Mouse (Mus musculus) brain, adult 2 months (tissue): ENCODE data around the gene Rab6b.
A peak's percentile ranks its signal among the peaks of the same experiment; 100 is the strongest.

Experiments
- DNase-seq: peaks from one replicate; pipeline ENCODE4 v3.0.0; 2011; ENCODE audit warnings: low read depth, low spot score

Rab6b gene

DNA sequence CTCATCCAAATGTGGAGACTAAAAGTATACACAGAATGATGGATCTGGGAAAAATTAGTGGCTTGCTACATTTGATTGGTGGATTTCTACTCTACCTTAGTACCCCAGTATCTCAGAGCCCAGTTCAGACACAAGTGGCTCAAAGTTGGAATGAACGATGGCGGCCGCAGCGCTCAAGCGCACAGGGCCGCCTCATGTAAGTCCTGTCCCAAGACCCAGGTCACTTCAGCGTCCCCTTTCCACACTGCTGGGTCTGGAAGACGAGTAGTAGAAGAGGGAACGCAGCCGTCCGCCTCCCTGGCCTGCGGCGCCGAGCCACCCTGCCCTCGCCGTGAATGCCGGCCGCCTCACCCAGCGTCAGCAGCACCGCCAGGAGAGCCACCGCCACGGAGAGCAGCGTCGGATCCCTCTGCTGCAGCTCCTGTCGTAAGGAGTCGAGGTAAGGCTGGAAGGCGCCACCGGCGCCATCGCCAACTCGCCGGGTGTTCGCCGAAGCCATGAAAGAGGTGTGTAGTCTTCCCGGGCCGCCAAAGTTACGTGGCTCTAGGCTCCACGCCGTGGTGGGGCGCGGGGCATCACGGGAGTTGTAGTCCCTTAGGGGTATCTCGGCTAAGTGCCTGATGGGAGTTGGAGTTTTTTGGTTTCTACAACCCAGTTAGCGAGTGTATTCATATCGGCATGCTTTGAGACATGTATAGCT lies 90.1 kb downstream of the Rab6b start, which contains the start of gene Srprb:
TSS of gene Srprb (minus strand) at position 577 of the 700 bp plus-strand sequence.
- peak; percentile 97 for DNase-seq

DNA sequence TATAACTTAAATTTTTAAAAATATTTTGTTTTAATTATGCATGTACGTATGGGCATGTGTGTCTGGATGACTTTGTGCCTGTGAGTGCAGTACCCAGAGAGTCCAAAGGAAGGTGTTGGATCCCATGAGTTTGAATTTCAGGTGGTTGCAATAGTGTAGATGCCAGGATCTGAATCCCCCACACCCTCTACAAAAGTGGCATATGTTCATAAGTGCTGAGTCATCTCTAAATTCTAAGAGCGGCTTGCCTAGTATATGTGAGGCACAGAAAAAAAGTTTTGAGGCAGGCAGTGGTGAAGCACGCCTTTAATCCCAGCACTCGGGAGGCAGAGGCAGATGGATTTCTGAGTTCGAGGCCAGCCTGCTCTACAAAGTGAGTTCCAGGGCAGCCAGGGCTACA lies 94.2 kb downstream of the Rab6b start:
- DNase-seq: no peak

DNA sequence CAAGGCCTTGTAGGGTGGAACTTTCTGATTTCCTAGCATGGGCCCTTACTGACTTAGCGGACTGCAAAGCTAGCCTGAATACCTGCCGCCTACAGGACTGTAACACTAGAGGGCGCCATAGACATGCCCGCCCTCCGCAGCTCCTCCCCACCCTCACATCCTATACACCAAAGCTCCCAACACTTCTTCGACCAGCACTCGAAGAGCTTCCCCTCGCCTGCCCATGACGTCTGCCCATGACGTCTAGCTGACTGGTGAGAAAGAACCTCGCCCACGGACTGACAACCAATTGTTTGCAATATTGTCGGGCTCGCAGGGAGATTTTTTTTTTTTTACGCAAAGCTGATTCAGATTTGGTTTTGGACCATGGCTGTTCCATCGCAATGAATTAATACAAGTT lies 96.3 kb downstream of the Rab6b start:
- peak; percentile 92 for DNase-seq

DNA sequence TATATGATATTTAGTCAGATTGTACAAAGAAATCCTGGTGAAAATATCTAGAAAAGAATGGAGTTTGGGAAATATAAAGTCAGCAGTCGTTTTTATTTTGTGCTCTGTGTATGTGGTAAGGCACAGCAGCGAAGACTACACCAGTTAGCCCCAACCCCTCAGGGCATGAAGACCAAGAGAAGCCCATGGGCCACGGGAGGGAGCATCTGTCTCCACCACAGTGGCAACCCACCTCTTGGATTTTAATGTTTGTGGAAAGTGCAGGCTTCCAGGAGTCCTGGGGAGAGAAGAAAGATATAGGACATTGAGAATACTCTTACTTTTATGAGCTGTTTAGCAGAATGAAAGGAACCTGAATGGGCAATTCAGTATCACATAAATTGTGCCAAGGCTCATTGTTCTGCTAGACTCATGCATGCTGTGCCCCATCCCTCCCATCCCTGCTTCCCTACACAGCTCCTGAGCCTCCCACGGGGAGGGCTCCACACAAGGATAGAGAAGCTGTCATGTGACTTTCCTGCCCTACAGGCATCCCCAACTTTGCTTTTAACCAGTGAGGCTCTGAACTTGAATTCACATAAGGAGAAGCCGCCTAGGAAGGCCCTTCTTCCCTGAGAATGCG lies 97.3 kb downstream of the Rab6b start:
- DNase-seq: no peak

DNA sequence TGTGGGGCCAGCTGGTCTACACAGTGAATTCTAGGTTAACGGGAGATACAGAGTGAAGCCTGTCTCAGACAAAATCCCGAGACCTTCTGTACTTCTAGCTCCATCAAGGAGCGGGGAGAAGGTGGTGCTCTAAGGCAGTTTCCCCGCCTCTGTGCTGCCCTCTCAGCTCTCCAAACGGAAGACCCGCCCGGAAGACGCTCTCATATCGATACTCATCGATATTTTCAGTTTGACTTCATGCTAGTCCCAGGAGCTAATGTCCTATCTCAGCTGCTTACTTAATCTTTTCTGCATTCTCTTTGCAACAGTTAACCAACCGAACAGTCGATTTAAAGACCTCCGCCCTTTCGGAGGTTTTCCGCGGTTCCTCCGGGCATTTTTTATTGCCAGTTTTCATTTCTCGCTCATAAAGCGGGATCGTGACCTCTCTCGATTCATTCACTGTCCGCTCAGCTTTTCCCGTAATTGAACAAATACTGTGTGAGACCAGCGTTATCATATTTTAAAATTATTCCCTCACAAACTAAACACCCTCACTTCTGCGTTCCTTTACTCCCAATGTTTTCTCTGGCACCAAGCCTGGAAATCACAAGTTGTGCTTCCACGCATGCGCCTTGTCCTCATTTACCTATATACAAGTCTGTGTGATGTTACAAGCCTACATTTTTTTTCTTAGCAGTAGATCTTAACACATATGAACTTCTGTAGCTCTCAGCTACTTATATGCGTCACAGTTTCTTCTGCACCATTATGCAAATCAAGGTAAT lies 101.2 kb downstream of the Rab6b start:
- peak; percentile 56 for DNase-seq

DNA sequence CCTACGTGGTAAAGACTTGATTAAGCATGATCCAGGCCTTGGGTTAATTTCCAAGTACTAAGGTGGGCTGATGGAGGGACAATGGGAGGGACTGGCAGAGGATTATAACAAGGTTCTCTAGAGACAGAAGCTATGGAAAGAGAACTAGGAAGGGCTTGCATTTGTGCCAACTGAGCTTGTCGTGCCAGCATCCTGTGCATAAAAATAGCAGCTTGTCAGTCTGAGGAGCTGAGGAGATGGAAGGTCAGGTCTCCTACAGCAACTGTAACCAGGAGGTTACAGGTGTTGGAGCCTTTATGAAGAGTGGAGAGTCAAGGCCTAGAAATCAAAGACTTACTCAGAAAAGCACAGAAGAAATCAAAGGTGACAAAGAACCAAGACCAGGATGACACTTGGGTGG lies 102.0 kb downstream of the Rab6b start:
- DNase-seq: no peak

DNA sequence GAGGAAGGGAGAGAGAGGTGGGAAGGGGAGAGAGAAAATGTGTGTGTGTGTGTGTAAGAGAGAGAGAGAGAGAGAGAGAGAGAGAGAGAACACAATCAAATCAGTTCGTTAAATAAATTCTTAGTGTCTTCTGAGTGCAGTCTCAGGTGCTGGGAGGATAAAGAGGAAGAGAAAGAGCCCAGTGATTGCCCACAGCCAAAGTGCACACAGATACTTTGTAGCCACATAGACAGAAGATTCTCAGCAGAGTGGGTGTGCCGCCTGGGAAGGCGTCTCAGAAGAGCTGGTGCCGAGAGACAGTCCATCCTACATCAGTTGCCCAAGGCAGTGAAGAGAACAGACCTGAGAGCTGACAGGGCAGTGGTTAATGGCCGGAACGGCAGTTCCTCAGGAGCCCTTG lies 102.7 kb downstream of the Rab6b start:
- no peak for DNase-seq

DNA sequence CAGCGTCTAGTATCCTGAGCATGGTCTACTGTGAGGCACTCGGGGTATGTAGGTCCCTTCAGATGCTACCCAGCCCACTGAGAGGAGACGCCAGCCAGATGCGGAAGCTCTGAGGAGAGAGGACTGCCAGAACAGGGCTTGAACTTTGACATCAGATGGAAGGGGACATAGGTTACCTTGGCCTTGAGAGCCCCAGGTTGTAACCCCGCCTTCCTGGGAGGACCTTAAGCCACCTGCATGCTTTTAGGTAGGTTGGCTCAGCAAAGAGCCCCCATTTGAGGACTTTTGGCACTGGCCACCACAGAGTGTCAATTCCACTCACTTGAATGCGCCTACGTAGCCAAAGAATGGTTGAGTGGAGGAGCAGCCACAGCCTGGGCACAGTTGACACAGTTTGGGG lies 113.1 kb downstream of the Rab6b start:
- DNase-seq: no peak

DNA sequence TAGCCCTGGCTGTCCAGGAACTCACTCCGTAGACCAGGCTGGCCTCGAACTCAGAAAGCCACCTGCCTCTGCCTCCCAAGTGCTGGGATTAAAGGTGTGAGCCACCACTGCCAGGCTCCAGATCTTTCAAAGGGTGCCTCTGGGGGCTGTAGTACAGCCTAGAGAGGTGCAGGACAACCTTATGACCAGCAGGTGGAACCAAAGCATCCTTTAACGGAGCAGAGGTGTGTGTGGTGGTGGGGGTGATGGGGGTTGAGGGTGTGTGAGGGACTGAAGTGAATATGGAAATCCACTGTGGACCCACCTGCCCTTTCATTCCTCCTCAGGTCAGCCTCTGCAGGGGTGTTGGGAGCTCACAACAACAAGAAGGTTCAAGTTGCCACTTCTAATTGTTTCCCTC lies 113.9 kb downstream of the Rab6b start:
- no peak for DNase-seq

DNA sequence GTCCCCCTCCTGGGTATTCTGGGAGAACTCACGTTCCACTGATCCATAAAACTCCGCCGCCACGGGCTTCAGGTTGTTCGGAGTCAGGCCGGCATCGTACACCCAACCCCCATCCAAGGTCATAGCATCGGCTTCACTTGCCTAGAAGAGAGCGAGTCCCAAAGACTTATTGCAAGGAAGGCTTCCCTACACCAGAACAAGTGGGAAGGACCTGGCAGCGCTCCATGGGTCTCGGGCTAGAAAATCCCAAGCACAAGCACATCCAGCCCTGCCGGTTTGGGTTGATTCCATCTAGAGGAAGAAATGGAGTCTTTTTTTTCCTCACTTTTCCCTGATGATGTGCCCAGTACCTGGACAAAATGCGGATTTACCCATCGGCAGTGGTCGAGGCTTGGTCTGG lies 115.2 kb downstream of the Rab6b start:
- DNase-seq: no peak

DNA sequence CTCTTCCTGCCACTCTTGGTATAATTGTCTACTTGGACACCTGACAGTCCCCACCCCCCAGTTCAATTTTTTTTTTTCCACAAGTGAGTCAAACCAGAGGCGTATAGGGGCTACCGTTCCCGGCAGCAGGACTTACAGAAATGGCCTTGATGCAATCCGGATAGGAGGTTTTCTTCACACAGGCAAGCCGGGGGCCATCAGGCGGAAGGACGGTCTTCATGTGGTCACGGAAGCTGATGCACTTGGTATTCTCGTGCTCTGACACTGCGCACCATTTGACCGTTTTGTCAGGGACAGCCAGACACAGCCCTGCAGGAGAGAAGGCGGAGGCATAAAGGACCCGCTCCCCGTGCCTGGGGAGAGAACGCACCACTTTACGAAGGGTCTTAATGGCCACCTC lies 116.2 kb downstream of the Rab6b start:
- DNase-seq: no peak

DNA sequence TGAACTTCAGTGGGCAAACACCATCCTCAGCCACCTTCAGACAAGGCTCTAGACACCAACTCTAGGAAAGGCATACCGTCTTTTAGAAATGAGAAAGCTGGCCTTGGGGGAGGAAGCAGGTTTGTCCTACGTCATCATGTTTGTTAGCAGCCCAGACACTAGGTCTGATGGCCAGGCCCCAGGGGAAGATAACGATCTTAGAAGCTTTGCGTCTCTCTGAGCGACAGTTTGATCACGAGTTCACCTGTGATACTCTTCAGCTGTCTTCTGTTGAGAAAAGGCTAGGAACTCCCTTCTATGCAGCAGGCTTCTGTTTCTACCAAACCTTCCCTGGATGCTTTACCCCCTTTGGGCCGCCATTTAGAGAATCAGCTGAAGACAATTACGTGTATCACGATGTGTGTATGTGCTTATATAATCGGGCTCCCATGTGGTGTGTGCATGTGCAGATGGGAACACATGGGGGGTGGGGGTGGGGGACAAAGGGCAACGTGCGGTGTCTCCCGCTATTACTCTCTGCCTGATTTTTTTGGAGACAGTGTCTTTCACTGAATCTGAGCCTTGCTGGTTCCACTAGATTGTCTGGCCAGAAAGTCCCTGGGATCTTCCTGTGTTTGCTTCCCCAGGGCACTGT lies 116.9 kb downstream of the Rab6b start:
- DNase-seq: no peak

DNA sequence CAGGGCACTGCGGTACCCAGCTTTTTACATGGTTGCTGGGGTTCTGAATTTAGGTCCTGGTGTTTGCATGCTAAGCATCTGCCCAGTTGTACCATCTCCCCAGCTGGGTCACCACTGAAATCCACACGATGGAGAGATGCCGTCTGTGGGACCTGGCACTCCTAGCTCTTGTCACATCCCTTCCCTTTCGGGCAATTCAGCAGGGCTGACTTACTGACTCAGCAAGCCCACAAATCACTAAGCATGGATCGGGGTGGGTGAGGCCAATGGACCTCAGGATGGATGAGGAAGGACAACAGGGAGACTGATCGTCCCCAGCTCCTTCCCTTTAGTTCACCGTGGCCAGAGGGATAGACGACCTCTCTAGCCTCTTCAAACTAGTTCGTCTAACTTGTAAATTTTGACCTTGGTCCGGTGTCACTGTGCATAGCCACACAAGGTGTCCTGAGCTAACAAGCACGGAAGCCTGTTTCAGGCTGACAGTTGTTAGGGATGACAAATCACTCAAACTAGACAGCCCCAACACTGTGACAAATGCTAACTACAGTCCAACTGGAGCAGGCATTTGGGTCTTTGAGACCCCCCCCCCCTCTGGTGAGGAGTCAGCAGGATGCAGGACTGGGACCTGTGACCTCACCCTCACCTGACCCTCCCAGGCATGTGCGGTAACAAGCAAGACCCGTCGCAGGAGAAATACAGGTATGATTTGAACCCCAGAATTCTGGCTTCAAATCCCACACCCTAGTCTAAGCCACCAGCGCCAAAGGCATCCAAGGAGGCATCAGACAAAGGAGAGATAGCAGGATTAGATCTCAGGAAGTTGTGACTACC lies 117.7 kb downstream of the Rab6b start:
- DNase-seq: no peak

DNA sequence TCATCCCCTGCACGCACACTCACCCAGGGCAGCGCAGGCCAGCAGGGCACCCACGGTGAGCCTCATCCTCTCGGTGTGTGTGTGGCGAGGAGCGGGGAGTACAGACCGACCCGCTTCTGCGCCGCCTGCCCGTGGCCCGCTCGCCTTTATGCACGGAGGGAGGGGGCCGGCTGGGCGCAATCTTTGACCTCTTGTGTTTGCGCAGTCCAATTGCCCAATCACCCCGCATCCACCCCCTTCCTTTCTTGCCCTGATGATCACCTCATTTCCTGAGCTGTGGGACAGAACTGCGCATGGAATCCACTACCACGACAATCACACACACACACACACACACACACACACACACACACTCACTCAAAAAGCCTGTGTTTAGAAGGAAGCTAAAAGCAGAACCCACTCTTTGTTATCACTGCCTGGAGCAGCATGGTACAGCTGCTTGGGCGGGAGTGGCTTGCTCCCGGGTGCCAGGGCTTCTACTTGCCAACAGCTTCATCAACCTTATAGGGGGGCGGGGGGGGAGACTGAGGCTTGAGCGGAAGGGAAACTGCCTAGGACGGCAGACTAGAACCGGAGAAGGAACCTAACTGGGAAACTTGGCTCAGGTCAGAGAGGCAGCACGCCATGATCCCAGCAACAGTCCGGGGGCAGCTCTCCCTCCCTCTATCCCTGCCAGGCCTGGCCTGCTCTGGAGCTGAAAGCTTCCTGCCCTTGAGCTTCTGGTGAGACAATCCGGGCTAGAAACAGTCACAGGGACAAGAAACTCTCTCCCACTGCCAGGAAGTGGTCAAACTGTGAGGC lies 118.8 kb downstream of the Rab6b start, which contains the start of the genes Gm20425 and Trf:
TSS of gene Gm20425 (minus strand) at position 157 of the 801 bp plus-strand sequence.
TSS of gene Trf (minus strand) at position 294 of the 801 bp plus-strand sequence.
- peak; percentile 96 for DNase-seq

DNA sequence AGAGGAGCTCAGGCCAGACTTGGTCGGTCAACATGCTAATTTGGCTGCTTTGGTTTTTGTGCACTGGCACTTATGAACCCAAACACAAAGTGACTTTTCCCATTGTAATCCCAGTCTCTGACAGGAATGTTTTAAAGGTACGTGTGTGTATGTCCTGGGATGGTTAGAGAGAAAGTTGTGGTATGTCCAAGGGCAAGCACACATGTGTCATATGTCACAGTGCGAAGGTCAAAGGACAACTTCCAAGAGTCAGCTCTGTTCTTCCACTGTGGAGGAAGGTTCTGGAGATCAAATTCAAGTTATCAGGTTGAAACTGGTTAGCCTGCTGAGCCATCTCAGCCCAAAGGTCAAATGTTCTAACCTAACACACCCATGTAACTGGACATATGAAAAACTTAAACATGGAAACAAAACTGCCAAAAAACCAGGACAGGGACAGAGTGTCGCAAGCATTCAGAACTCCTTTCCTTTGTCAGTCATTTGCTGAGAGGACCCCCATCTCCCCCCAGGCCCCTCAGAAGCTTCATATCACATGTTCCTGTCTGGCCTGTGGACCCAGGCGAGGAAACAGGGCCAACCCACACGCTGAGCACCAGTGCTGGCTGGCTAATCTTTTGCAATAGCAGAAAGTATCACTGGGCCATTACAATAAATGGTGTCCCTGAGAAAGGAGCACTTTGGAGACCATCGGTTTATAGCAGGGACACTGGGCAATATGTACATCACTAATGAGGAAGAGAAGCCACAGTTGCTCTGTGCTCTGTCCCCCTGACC lies 120.8 kb downstream of the Rab6b start:
- no peak for DNase-seq

DNA sequence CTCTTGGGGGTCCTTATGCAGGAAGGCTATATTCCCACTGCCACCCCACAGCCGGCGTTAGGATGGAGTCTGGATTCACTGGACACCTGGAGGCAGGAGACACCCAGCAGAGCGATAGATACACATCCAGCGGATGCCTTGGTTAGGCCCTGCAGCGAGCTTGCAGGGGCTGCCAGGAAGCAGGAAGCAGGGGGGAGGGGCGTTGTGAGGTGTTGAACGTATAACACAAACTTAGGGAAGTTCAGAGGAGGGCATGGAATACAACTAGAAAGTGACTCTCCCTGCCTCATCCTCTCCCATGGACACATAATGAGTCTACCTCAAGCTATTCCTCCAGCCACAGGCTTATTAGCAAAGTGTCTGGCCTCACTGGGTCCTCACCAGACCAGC lies 121.4 kb downstream of the Rab6b start:
- no peak for DNase-seq

DNA sequence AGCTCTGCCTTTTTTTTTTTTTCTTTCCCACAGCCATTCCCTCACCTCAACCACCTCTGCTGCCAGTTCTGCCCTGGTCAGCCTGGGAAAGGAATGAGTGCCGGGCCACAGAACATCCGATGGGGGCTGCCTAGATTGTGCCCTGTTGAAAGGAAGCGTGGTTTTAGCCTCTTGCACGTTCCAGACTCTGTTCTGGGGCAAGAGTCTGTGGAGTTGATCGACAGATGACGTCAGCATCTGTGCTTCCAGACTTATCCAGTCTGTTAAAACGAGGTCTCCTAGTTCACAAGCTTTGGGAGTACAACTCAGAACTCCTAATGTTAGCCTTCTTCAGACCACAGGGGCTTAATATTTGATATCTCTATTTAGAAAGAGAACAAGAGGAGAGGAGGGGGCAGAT lies 122.5 kb downstream of the Rab6b start:
- DNase-seq: peak; percentile 32

DNA sequence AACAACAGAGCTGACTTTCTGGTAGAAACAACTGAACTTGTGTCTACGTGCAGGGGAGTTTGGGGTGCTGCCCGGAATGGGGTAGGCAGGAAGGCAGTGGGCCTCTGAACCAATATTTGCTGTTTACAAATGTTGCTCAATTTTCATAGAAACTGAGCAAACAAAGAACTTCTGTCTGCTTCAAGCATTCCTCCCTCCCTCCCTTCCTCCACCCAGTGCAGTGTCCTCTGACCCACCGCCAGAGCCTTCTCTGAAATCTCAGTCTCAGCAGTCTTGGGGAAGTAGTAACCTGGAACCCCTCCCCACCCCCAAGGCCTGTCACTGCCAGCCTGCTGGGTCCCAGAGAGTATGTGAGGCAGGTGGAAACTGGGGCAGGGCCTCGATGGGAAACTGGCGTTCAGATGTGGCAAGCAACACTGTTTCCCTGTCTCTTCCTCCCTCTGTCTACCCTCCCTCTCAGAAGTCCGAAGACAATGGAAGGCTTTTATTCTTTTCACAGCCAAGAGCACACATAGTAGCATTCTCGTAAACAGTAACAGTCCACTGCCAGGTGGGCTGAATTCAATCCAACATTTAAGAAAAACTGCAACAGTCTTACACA lies 123.1 kb downstream of the Rab6b start:
- DNase-seq: peak; percentile 83
